Mouse (Mus musculus) A20 (cell line): Measurements from ENCODE around the gene Pip4k2b.
"Not testable (repeated sequence)": the region's sequence is repeated elsewhere in the genome, so short reads cannot be mapped to it uniquely, and the experiment has no call there.

Experiments
- DNase-seq: peaks from one replicate; pipeline ENCODE4 v3.0.0-alpha.2; 2011; ENCODE audit warnings: low read depth, low spot score

Pip4k2b gene

DNA sequence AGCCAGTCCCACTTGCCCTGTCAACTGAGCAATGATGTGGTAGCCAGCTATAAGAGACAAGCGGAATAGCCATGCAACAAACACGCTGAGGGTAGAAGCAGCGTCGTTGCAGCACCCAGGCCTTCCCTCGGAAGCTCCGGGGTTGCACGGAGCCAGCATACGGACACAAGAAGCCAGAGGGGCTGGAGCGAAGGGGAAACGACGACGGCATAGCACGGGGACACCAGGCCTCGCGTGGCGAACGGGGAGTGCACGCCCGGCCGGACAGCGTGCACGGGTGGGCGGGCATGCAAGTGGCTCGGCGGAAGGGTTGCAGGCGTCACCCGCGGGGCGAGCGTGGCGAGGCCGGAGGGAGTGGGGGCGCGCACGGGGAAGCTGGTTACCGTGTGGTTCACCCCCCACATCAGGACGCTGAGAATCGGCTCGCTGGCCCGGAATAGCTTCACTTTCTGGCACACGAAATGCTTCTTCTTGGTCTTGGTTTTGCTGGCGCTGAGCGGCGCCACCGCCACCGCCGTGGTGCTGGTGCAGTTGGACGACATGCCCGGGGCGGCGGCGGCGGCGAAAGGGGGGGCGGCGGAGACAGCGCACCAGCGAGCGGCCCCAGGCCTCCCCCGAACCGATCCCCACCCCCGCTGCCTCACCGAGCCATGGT lies at the start of gene Pip4k2b:
Pip4k2b (minus strand) TSS at position 642 of the 655 bp plus-strand sequence.
- peak; percentile 76 for DNase-seq

GRCm38 (mm10) chr11:97793165-97793564 lies 48.7 kb upstream of the Pip4k2b start:
- peak; percentile 75 for DNase-seq

DNA sequence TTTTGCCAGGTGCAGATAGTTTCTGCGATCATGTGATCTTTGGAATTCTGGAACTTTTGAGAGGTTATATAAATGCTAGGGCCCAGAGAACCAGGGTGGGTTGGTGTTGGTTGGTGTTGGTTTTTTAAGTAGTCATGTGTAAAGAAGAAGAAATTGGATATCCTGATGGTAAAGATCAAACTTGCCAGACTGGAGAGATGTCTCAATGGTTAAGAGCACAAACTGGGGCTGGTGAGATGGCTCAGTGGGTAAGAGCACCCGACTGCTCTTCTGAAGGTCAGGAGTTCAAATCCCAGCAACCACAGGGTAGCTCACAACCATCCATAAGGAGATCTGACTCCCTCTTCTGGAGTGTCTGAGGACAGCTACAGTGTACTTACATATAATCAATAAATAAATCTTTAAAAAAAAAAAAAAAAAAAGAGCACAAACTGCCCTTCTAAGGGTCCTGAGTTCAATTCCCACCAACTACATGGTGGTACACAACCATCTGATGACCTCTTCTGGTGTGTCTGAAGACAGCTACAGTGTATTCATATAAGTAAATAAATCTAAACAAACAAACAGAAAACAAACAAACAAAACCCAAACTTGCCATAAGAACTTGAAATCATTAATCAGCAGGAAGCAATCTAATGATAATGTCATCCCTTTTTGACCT lies 46.4 kb upstream of the Pip4k2b start:
- not testable (repeated sequence) for DNase-seq

GRCm38 (mm10) chr11:97789727-97790126 lies 45.2 kb upstream of the Pip4k2b start:
- DNase-seq = no peak

- no peak for DNase-seq
Observed at GRCm38 (mm10) chr11:97787961-97788360, 43.5 kb upstream of the Pip4k2b start.

DNA sequence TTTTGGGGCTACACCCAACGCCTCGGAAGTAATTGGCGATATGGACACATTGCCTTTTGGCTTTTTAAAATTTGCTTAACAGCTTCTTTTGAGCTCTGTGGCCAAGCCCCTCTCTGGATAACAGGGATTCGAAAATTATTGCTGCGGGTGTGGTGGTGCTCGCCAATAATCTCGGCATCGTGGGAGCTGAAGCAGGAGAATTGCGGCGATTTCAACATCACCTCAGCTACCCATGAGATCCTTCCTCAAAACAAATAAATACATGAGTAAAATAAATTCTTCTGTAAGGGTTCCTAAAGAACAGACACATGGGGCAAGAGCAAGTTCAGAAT lies 38.0 kb upstream of the Pip4k2b start:
- no peak for DNase-seq

- peak; percentile 98 for DNase-seq
Observed at GRCm38 (mm10) chr11:97781832-97782563, 37.5 kb upstream of the Pip4k2b start, which contains the start of gene Rpl23. TSS of gene Rpl23 (minus strand) at chr11:97782437.

- no peak for DNase-seq
Observed at GRCm38 (mm10) chr11:97781478-97781831, 37.0 kb upstream of the Pip4k2b start.

DNA sequence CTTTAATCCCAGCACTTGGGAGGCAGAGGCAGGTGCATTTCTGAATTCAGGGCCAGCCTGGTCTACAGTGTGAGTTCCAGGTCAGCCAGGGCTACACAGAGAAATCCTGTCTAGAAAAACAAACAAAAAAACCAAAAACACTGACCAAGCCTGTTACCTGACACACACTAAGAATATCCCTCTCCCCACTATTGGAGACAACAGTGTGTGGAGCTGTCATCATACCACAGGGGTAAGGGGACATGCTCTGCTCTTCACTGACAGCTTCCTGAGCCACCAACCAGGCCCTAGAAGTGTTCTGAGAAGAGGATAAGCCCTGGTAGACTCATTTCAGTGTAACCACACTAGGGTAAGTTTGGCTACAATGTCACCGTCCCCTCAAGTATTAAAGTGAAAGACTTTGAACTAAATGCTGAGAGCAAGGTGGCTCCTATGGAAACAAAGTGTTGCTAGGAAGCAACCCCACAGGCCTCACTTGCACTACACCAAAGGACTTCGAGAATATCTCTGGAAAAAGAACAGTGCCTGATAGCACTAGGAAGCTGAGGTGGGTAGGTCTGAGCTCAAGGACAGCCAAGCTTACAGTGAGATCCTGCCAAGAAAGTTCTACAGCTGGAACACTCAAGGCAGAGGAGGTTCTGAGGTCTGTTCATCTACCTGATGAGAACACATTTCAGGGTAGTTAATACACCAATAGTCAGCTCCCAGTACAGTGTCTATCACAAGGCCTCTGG lies 35.6 kb upstream of the Pip4k2b start:
- DNase-seq = no peak

DNA sequence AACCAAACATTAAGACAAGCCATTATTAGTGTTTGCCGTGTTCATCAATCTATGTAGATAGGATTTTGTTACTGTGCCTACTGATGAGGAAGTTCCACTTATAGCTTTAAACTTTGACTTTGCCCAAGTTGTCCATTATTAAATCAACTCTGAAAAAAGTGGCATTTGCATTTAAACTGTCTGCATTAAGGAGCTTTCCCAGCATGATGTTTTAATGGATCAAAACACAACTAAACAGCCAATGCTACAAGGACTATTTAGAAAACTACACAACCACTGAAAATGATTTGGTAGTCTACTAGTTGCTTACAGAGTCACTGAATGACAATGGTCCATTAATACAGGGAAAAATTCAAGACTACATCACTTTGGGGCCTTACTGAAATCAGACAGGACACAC lies 34.4 kb upstream of the Pip4k2b start:
- no peak for DNase-seq

DNA sequence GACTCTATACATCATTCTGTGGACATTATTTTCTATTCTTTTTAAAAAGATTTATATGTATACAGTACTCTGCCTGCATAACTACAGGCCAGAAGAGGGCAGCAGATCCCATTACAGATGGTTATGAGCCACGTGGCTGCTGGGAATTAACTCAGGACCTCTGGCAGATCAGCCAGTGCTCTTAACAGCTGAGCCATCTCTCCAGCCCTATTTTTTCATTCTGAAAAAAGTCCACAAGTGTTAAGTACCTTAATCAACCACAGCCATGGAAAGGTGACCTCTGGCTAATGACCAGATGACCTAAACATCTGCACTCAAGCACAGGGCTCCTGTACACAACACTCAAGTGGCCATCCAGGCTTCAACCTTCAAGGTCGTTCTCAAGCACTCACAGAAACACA lies 32.6 kb upstream of the Pip4k2b start:
- DNase-seq = peak; percentile 53

DNA sequence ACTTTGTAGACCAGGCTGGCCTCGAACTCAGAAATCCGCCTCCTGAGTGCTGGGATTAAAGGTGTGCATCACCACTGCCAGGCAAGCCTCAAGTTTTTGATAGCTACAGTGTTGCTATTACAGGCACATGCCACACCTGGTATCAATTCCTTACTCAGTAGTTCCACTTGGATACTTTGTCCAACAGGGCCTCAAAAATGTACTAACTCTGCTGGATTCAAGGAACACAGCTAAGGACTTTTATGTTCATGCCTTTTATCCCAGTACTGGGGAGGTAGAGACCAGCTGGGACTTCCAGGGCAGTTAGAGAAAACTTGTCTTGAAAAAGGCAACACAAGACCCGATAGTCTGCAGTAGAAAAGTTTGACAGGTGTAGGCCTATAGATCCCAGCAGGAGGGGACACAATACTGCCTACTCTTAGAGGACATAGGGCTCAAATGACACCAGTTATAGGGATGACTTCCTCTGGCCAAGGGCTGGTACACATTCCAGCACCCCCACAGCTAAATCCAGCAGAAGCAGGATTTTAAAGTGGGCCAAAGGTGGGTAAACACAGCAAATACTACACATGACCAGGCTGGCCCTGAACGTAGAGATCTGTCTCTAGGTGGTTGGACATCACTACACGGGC lies 32.1 kb upstream of the Pip4k2b start:
- peak; percentile 19 for DNase-seq

DNA sequence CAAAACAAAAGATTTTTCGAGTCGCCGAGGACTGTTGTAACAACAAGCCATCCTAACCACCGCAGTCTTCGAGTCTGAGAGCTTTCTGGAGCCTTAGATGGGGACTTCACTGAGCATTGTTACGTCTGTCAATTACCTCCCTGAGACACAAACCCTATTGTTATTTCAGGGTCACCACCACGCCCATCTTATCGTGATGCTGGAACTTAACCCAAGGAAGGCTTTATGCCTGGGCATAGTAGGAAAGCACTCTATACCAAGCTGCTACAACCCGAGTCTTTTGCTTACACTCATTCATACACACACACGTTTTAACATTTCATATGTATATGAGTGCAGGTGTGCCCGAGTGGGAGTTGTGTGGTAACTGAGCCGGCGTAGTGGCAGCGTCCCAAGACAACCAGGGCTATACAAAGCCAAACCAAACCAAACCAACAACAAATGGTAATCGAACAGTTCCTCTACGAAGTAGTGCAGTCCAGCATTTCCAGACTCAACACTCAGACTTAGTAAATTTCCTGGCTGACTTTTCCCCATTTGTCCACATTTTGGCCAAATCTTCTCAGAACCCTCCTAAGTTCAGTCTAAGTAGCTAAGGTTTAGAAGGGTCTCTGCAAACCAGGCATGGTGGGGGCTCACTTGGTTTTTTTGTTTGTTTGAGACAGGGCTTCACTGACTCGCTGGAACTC lies 31.4 kb upstream of the Pip4k2b start, which contains the start of gene 1700001P01Rik:
1700001P01Rik (minus strand) TSS at position 111 of the 689 bp plus-strand sequence.
- peak; percentile 27 for DNase-seq

- peak; percentile 24 for DNase-seq
Observed at GRCm38 (mm10) chr11:97775186-97775585, 30.7 kb upstream of the Pip4k2b start.

- DNase-seq = no peak
Observed at GRCm38 (mm10) chr11:97771410-97771809, 26.9 kb upstream of the Pip4k2b start.

DNA sequence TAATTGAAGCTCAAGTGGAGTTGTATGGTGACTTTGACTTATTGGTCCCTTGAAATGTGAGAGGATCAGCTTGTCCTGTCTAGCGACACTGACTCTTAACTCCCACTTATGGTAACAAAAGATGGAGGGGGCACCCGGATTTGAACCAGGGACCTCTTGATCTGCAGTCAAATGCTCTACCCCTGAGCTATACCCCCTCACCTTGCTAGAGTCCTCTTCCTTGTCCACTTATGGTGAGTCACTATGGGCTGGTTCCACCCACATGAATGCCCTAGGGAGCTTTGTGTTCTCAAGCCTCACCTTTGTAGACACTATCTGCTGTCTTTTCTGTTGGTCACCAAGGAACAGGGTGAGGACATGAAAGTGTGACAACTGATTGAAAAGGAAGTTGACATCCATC lies 25.2 kb upstream of the Pip4k2b start:
- peak; percentile 62 for DNase-seq

GRCm38 (mm10) chr11:97766154-97766881 lies 21.8 kb upstream of the Pip4k2b start, which contains the start of gene Cwc25:
TSS of gene Cwc25 (minus strand) at chr11:97766556.
- DNase-seq = peak; percentile 95

DNA sequence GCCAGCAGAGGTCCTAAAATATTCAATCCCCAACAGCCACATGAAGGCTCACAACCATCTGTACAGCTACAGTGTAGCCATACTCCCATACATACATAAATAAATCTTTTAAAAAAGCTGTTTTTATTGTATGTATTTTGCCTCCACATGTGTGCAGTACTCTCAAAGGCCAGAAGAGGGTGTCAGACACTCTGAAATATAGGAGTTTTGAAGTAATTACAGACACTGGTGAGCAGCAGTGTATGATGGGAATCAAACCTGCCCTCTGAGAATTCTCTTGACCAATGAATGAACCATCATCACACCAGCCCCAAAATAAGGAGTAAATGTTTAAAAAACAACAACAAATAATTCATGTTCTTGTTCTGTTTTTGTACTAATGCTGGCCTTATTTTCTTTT lies 17.1 kb upstream of the Pip4k2b start:
- no peak for DNase-seq

DNA sequence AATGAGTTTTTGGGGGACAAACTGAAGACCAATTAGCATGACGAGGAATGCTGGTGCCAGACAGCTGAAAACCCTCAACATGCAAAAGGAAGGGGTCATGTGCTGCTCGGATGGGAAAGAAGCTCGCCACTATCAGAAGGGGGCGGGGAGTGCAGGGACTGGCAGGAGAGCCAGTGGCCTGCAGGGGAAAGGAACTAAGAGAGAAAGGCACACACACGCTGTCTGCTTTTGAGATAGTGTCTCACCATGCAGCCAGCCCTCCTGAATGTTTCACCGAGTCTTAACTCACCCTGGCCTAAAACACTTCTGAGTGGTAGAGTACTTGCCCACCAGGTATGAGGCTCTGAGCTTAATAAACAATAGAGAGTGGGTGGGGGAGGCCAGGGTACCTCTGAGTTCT lies 14.4 kb upstream of the Pip4k2b start:
- no peak for DNase-seq

- DNase-seq = no peak
Observed at GRCm38 (mm10) chr11:97758125-97758524, 13.6 kb upstream of the Pip4k2b start.
